Mouse (Mus musculus) stomach, postnatal 0 days (tissue): ENCODE measurements at regions not wholly inside any gene's neighbourhood (a gene's known extent, or its start where the extent isn't known, plus 50 kb on each side); places are given as distances from the start of the nearest gene placed in this dataset.
"Not testable (repeated sequence)": the region's sequence is repeated elsewhere in the genome, so short reads cannot be mapped to it uniquely, and the experiment has no call there.

Experiments
- CTCF ChIP-seq: IDR thresholded peaks from 2 replicates; pipeline ENCODE4 v1.5.1; 2016; ENCODE audit warnings: antibody characterized with exemption, low read depth, mild to moderate bottlenecking, moderate library complexity
- EP300 ChIP-seq: optimal IDR thresholded peaks from 2 replicates; pipeline ENCODE3; 2016; ENCODE audit warnings: antibody characterized with exemption

- TF ChIP-seq CTCF, EP300: not testable (repeated sequence)
Observed at GRCm38 (mm10) chr6:70301100-70301499, 490.9 kb downstream of the Rpia start.
